Mouse (Mus musculus) midbrain, embryonic 11.5 days (tissue): ENCODE measurements at regions not wholly inside any gene's neighbourhood (a gene's known extent, or its start where the extent isn't known, plus 50 kb on each side); places are given as distances from the start of the nearest gene placed in this dataset.

Experiments used
- ATAC-seq: fragments of 200-750 bp; cut with Nextera tagmentation; 2 replicates; pipeline ENCODE4 v1.8.0; 2017; ENCODE audit warnings: moderate TSS enrichment, moderate library complexity; ENCODE audit not compliant: low FRiP score
- DNase-seq: peaks from one replicate; pipeline ENCODE4 v3.0.0; 2015; ENCODE audit warnings: low spot score; ENCODE audit errors: missing footprints
- H3K27ac ChIP-seq: fragments of 300-500 bp; sonication (generic); 2 replicates; pipeline ENCODE4 v1.5.1; 2014; ENCODE audit warnings: low read depth, low read length
- H3K27me3 ChIP-seq: fragments of 300-500 bp; sonication (generic); 2 replicates; pipeline ENCODE4 v1.6.1; 2014; ENCODE audit warnings: mild to moderate bottlenecking, low read length, moderate library complexity, mixed read lengths; ENCODE audit not compliant: control insufficient read depth, insufficient read depth
- H3K36me3 ChIP-seq: fragments of 300-500 bp; sonication (generic); 2 replicates; pipeline ENCODE4 v1.6.1; 2014; ENCODE audit warnings: mild to moderate bottlenecking, low read length, moderate library complexity, mixed read lengths; ENCODE audit not compliant: control insufficient read depth, insufficient read depth
- H3K4me1 ChIP-seq: fragments of 300-500 bp; sonication (generic); 2 replicates; pipeline ENCODE4 v1.6.1; 2014; ENCODE audit warnings: low read length; ENCODE audit not compliant: control insufficient read depth, insufficient read depth
- H3K4me2 ChIP-seq: fragments of 300-500 bp; sonication (generic); 2 replicates; pipeline ENCODE4 v1.6.1; 2014; ENCODE audit warnings: mild to moderate bottlenecking, moderate library complexity
- H3K4me3 ChIP-seq: fragments of 300-500 bp; sonication (generic); 2 replicates; pipeline ENCODE4 v1.5.1; 2014; ENCODE audit warnings: low read depth, low read length
- H3K9ac ChIP-seq: fragments of 300-500 bp; sonication (generic); 2 replicates; pipeline ENCODE4 v1.6.1; 2014; ENCODE audit warnings: low read length
- H3K9me3 ChIP-seq: fragments of 300-500 bp; sonication (generic); 2 replicates; pipeline ENCODE4 v1.6.1; 2016; ENCODE audit warnings: low read length; ENCODE audit not compliant: control insufficient read depth
- WGBS: fragments of 180-500 bp; shearing (Covaris S2); extraction: QIAGEN DNeasy Blood & Tissue Kit; methylation state at CpG from one replicate; pipeline ENCODE4 v1.1.7; 2014; 5-methylcytosine and 5-hydroxymethylcytosine counted together

GRCm38 (mm10) chr13:60309926-60310325 lies 132.8 kb upstream of the Gas1 start:
- no peak overlapping the region for H3K4me2 ChIP-seq
- ATAC-seq, result no peak
- H3K9ac ChIP-seq, result no peak overlapping the region
- H3K36me3 ChIP-seq, result no peaks in the 10 kb centered on the region
- no peak overlapping the region for H3K4me3 ChIP-seq
- H3K4me1 ChIP-seq, result no peaks in the 10 kb centered on the region
- no peaks in the 10 kb centered on the region for H3K27me3 ChIP-seq
- DNase-seq, result no peak
- WGBS, result 95% methylated on average over 4 of the region's 4 CpGs
- no peak overlapping the region for H3K27ac ChIP-seq
- no peaks in the 10 kb centered on the region for H3K9me3 ChIP-seq

GRCm38 (mm10) chr13:60312397-60313085 lies 135.4 kb upstream of the Gas1 start:
- Histone ChIP-seq H3K27me3 (no peaks in the 10 kb centered on the region), H3K4me3 (no peak overlapping the region), H3K36me3 (no peaks in the 10 kb centered on the region), H3K27ac (no peak overlapping the region), H3K9ac (no peak overlapping the region), H3K4me2 (no peak overlapping the region), H3K4me1 (no peaks in the 10 kb centered on the region), H3K9me3 (no peaks in the 10 kb centered on the region)
- WGBS, result 84% methylated on average over 7 of the region's 7 CpGs
- DNase-seq (no peak), ATAC-seq (no peak)

- H3K4me1 ChIP-seq, result no peaks in the 10 kb centered on the region
- H3K27me3 ChIP-seq, result no peaks in the 10 kb centered on the region
- ATAC-seq, result no peak
- no peaks in the 10 kb centered on the region for H3K36me3 ChIP-seq
- DNase-seq, result no peak
- no peak overlapping the region for H3K4me3 ChIP-seq
- H3K9me3 ChIP-seq, result no peaks in the 10 kb centered on the region
- H3K27ac ChIP-seq, result no peak overlapping the region
- no peak overlapping the region for H3K9ac ChIP-seq
- WGBS, result 89% methylated on average over 8 of the region's 8 CpGs
- no peak overlapping the region for H3K4me2 ChIP-seq
Measured at GRCm38 (mm10) chr13:60318436-60319020, 141.4 kb upstream of the Gas1 start.

- no peak overlapping the region for H3K4me3 ChIP-seq
- no peak for ATAC-seq
- H3K9ac ChIP-seq, result no peak overlapping the region
- H3K27me3 ChIP-seq, result no peaks in the 10 kb centered on the region
- no peak overlapping the region for H3K27ac ChIP-seq
- no peak overlapping the region for H3K4me2 ChIP-seq
- H3K4me1 ChIP-seq, result no peaks in the 10 kb centered on the region
- no peak for DNase-seq
- WGBS, result 83% methylated on average over 4 of the region's 4 CpGs
- H3K36me3 ChIP-seq, result no peaks in the 10 kb centered on the region
- H3K9me3 ChIP-seq, result no peaks in the 10 kb centered on the region
Measured at GRCm38 (mm10) chr13:60319268-60319667, 142.1 kb upstream of the Gas1 start.

GRCm38 (mm10) chr13:60319861-60320602 lies 142.9 kb upstream of the Gas1 start:
- no peak for ATAC-seq
- no peak for DNase-seq
- H3K27ac ChIP-seq, result no peak overlapping the region
- H3K9ac ChIP-seq, result no peak overlapping the region
- H3K4me3 ChIP-seq, result no peak overlapping the region
- no peaks in the 10 kb centered on the region for H3K9me3 ChIP-seq
- 77% methylated on average over 5 of the region's 5 CpGs for WGBS
- no peak overlapping the region for H3K4me2 ChIP-seq
- H3K4me1 ChIP-seq, result no peaks in the 10 kb centered on the region
- no peaks in the 10 kb centered on the region for H3K36me3 ChIP-seq
- H3K27me3 ChIP-seq, result no peaks in the 10 kb centered on the region

- ATAC-seq (no peak), DNase-seq (no peak)
- WGBS, result 84% methylated on average over 3 of the region's 3 CpGs
Measured at GRCm38 (mm10) chr13:60322579-60322978, 145.4 kb upstream of the Gas1 start.

GRCm38 (mm10) chr13:60330475-60331258 lies 153.5 kb upstream of the Gas1 start:
- H3K9ac ChIP-seq, result no peak overlapping the region
- ATAC-seq (no peak), DNase-seq (no peak)
- H3K4me2 ChIP-seq, result no peak overlapping the region
- H3K4me3 ChIP-seq, result no peak overlapping the region
- no peak overlapping the region for H3K27ac ChIP-seq
- no peaks in the 10 kb centered on the region for H3K4me1 ChIP-seq
- no peaks in the 10 kb centered on the region for H3K9me3 ChIP-seq
- no peaks in the 10 kb centered on the region for H3K27me3 ChIP-seq
- H3K36me3 ChIP-seq, result no peaks in the 10 kb centered on the region
- 84% methylated on average over 9 of the region's 9 CpGs for WGBS

More at GRCm38 (mm10) chr13:60322579-60322978, 145.4 kb upstream of the Gas1 start:
- no peaks in the 10 kb centered on the region for H3K27me3 ChIP-seq
- H3K4me3 ChIP-seq, result no peak overlapping the region
- no peaks in the 10 kb centered on the region for H3K9me3 ChIP-seq
- no peak overlapping the region for H3K4me2 ChIP-seq
- no peaks in the 10 kb centered on the region for H3K4me1 ChIP-seq
- no peak overlapping the region for H3K9ac ChIP-seq
- no peak overlapping the region for H3K27ac ChIP-seq
- no peaks in the 10 kb centered on the region for H3K36me3 ChIP-seq

- Histone ChIP-seq H3K9ac (no peak overlapping the region), H3K4me1 (no peaks in the 10 kb centered on the region), H3K4me2 (no peak overlapping the region), H3K27ac (no peak overlapping the region), H3K9me3 (no peaks in the 10 kb centered on the region), H3K27me3 (no peaks in the 10 kb centered on the region), H3K36me3 (no peaks in the 10 kb centered on the region), H3K4me3 (no peak overlapping the region)
- ATAC-seq (no peak), DNase-seq (no peak)
- 74% methylated on average over 1 of the region's 1 CpGs for WGBS
Measured at GRCm38 (mm10) chr13:60336196-60336595, 159.0 kb upstream of the Gas1 start.
